Mouse (Mus musculus): Measurements from ENCODE around the gene Iqck.

DNA sequence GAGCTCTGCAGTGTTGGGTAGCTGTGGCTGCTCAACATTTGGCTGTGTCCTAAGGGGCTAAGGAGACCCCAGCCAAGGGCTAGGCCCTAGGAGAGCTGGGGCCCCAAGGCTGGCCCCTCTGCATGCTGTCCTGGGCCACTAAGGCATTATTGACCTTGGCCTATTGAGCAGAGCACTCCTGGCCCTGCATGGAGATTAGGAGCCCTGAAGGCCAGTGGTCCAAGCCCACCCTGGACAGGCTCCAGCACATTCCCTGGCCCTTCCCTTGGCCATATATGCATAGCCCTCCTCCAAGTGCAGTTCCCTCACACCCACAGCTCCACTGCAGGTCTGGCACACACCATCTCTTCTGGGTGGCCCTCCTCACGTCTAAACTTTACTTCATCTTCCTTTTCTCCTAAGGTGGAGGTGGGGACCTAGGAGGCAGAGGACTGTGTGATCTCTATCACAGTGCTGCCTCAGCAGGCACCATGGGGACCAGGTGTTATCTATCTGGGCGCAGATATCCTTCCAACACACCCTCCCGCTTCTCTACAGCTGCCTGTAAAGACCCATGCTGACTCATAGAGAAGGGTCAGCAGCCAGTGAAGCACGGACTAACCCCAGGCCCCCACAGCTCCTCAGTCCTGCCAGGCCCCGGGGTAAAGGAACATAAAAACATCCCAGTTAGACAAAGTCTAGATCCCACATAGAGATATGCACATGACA, 5.9 kb upstream of the Iqck start:
- no peak for TF ChIP-seq POLR2A (IDR thresholded peaks at IDR 0.05; ENCODE audit: control insufficient read depth, extremely low read depth, insufficient read depth, low read length, poor library complexity)
- no peak for TF ChIP-seq CTCF (IDR thresholded peaks at IDR 0.05; ENCODE audit: borderline replicate concordance, control insufficient read depth, extremely low read depth, insufficient read depth, low read length, poor library complexity)
